Mouse (Mus musculus): ENCODE results near the gene Mpdz. TPM values are rescaled to one million over a fixed set of nuclear protein-coding genes. Genes with fewer than 3 reads are reported as not detected.

The Mpdz gene
- total RNA-seq, 2 experiments from 2014 or later, result 44.1 to 47.1 TPM

GRCm38 (mm10) chr4:81298384-81298783 lies 144.2 kb downstream of the Mpdz start:
- intact Hi-C loops (cut with DNase I), result no loop called here
- no peak for DNase-seq

- intact Hi-C loops (cut with DNase I), result no loop called here
Observed at GRCm38 (mm10) chr4:81293309-81293708, 149.3 kb downstream of the Mpdz start.

GRCm38 (mm10) chr4:81285564-81285963 lies 157.1 kb downstream of the Mpdz start:
- no peak for DNase-seq
- intact Hi-C loops (cut with DNase I), result no loop called here

More at GRCm38 (mm10) chr4:81293309-81293708, 149.3 kb downstream of the Mpdz start:
- no peak for DNase-seq

DNA sequence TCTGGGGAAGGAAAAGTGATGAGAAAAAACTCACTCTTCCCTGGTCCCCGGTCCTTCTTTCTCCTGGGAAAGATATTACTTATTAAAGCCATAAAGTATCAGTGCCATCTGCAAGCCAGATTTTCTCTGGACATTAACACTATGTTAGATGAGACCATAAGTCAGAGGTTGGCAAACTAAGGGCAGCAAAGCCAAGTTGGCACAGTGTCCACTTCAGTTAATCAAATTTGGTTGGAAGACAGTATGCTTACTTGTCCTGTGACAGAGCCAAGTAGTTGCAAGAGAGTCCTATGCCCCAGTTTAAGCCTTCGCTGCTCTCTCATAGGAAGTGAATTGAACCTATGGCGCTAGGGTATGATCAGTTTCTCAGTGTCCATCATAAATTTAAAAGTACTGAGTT lies 159.0 kb downstream of the Mpdz start:
- no peak for DNase-seq
- intact Hi-C loops (cut with DNase I), result no loop called here

GRCm38 (mm10) chr4:81283081-81283480 lies 159.5 kb downstream of the Mpdz start:
- intact Hi-C loops (cut with DNase I), result no loop called here
- DNase-seq, result no peak

- intact Hi-C loops (cut with DNase I), result no loop called here
- no peak for DNase-seq
Observed at GRCm38 (mm10) chr4:81280098-81280497, 162.5 kb downstream of the Mpdz start.

- intact Hi-C loops (cut with DNase I), result no loop called here
Observed at GRCm38 (mm10) chr4:81279451-81279850, 163.2 kb downstream of the Mpdz start.

DNA sequence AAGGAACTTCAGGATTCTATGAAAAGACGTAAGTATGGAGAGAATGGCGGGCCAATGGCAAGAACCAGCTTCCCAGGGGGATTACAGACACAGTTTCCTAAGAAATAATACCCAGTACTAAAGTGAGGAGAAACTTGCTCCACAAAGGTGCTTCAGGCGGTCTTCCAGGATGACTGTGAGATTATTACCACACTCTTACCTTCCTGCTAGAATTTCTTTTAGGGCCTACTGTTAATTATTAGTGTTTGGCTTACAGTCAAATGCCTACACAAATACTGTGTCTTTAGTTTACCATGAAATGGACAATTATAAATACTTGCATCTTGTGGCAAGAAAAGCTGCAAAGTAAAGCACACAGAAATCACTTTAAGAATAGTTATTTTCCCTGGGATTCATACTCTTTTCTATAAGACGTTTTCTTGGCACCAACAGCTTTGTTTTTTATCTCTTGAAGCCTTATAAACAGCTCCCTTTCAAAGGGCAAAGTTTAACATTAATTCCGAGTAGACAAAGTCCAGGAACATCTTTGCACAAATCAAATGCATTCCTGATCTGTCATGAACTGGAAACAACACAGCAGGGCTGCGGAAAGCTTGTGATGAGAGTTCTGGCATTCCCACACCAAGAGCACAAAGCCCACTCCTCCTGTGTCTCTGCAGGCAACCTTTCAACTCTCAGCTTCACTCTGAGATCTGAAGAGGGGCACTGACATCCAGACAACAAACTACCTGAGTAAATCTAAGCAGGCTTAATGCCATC lies 166.5 kb downstream of the Mpdz start:
- DNase-seq, result no peak
- intact Hi-C loops (cut with DNase I), result no loop called here

More at GRCm38 (mm10) chr4:81279451-81279850, 163.2 kb downstream of the Mpdz start:
- no peak for DNase-seq

GRCm38 (mm10) chr4:81273067-81273466 lies 169.5 kb downstream of the Mpdz start:
- intact Hi-C loops (cut with DNase I), result no loop called here
- DNase-seq, result no peak

DNA sequence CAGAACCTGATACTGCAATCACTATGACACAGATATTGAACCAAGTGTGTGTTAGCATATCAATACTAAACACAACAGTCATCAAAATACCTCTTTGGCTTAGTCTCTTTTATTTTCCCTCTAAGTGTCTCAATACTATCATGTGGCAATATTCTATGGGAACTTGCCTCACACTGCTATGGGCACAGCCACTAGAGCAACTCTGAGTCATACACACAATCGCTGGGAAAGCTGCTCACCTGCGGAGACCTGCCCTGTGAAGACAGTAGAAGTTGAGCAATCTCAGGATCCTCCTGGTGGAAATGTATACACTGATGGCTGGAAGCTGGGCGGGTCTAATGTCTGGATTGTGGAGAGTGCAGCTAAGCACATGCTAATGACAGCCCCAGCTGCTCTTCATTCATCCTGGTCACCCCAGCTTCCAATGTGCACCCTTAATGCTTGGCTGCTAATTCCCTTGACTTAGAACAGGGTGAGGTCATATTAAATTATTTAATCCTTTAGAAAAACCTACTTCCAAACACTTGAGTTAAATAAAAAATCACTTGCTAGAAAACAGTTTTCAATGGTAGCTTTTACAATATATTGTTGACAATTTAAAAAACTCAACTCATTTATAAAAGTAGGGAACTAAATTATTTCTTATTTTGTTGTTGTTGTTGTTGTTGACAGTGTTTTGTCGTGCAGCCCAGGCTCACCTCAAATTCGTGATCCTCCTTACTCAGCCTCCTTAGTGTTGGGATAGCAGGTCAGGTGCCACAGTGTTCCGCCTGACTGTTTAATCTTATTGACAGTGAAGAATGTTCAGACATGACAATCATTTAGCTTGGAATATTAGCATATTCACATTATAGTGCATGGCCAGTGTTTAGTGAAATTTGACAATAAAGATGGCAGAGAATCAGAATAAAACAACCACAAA lies 189.5 kb downstream of the Mpdz start:
- intact Hi-C loops (cut with DNase I), result loop anchor here (2.0 to 5.0 kb wide), 2 partner anchors 74 to 381 kb away; no protein-coding TSS in a partner anchor
- DNase-seq, result no peak

DNA sequence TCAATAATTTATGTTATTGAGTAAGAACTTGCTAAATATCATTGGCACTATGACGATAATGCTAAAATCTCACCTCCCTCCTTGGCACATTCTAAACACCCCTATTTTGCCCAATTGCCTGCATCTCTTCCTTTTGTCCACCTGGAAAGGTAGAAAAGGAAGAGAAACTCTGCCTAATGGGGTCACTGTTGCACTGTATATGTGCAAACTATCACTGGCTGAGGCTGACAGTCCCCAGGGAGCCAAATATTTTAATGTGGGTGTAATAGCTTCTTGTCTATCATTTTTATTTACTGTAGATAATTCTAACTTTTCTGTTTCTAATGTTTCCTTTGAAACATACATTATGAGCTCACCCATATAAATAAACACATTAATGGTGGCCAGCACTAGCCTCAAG lies 190.3 kb downstream of the Mpdz start:
- DNase-seq, result no peak
- intact Hi-C loops (cut with DNase I), result loop anchor here (2.0 to 5.0 kb wide), 2 partner anchors 74 to 380 kb away; no protein-coding TSS in a partner anchor

DNA sequence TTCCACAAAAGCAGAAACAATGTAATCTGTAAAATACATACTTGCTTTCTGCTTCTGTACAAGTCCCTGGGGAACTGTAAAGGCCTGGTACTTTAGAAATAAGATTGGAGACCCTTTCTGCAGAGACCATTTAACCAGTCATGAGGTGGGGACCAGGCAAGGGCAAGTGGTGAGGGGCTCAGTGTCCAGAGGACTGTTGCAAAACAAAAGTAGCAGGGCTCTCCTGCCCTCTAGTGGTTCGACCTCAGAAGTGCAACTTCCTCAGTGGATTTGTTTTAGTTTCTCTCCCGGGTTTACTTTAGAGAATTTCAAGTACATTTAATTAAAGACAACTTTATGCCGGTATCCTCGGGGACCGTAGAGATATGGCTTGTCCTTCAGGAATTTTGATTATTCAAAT lies 190.7 kb downstream of the Mpdz start:
- intact Hi-C loops (cut with DNase I), result loop anchor here (2.0 to 5.0 kb wide), 2 partner anchors 73 to 380 kb away; no protein-coding TSS in a partner anchor

DNA sequence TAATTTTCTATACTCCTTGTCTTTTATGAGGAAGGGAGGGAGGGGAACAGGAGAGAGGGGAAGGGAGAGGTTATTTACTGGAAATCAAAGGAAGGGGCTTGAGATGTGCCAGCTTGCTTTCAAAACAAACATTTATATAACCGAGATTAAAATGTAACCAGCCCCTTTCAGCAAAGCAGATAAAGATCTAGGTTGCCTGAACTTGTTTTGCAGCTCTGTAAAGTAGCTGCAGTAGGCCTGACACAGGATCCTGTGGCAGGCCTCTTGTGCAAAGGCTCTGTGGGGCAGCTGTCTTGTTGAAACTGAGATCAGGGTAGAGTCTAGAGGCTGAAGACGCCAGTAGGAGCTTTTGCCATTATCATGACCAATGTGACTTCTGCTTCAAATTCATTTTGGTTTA lies 193.4 kb downstream of the Mpdz start:
- intact Hi-C loops (cut with DNase I), result no loop called here
- no peak for DNase-seq

More for the DNA sequence above, 190.7 kb downstream of the Mpdz start:
- peak in 1 of 2 experiments; percentile 20 for DNase-seq

DNA sequence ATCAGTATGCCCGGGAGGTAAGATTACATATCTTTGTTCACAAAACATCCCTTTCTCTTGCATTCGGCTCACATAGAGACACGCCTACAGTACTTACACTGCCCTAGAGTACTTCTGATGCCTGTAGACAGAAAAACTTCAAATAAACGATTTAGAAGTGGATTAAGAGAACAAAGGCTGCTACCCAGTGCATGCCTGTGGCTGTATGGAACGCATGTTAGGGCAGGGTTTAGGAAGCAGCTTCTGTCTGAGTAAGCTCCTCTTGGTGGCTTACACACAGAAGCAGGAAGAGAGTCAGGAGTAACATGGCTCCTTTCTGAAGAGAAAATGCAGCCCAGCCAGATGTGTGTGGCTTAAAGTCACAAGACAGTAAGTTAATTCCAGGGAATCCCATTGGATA lies 206.4 kb downstream of the Mpdz start:
- intact Hi-C loops (cut with DNase I), result no loop called here
- DNase-seq, result no peak

All from gastrocnemius, postnatal 36 days (tissue).